Mouse (Mus musculus) lung, embryonic 15.5 days (tissue): ENCODE results near the gene Cacna1d. TPM values are rescaled to one million over a fixed set of nuclear protein-coding genes. Genes with fewer than 3 reads are reported as not detected.
A peak's percentile ranks its signal among the peaks of the same experiment; 100 is the strongest.

Source experiments
- ATAC-seq: fragments of 200-750 bp; cut with Nextera tagmentation; 2 replicates; pipeline ENCODE4 v1.8.0; 2017; ENCODE audit warnings: moderate number of reproducible peaks, borderline replicate concordance; ENCODE audit not compliant: low FRiP score, low TSS enrichment; ENCODE audit errors: extremely low read depth
- H3K27ac ChIP-seq: fragments of 300-500 bp; sonication (generic); 2 replicates; pipeline ENCODE4 v1.5.1; 2015; ENCODE audit warnings: moderate library complexity, mild to moderate bottlenecking, inconsistent platforms
- H3K27me3 ChIP-seq: fragments of 300-500 bp; sonication (generic); 2 replicates; pipeline ENCODE4 v1.6.1; 2015; ENCODE audit warnings: inconsistent platforms
- H3K36me3 ChIP-seq: fragments of 300-500 bp; sonication (generic); 2 replicates; pipeline ENCODE4 v1.6.1; 2015; ENCODE audit warnings: inconsistent platforms
- H3K4me1 ChIP-seq: fragments of 300-500 bp; sonication (generic); 2 replicates; pipeline ENCODE4 v1.6.1; 2015; ENCODE audit warnings: inconsistent platforms
- H3K4me2 ChIP-seq: fragments of 300-500 bp; sonication (generic); 2 replicates; pipeline ENCODE4 v1.6.1; 2015; ENCODE audit warnings: inconsistent platforms, mild to moderate bottlenecking, moderate library complexity
- H3K4me3 ChIP-seq: fragments of 300-500 bp; sonication (generic); 2 replicates; pipeline ENCODE4 v1.5.1; 2015; ENCODE audit warnings: mild to moderate bottlenecking, inconsistent platforms
- H3K9ac ChIP-seq: fragments of 300-500 bp; sonication (generic); 2 replicates; pipeline ENCODE4 v1.6.1; 2015; ENCODE audit warnings: inconsistent platforms
- H3K9me3 ChIP-seq: fragments of 300-500 bp; sonication (generic); 2 replicates; pipeline ENCODE4 v1.6.1; 2016; ENCODE audit warnings: inconsistent platforms
- WGBS: fragments of 180-500 bp; shearing (Covaris S2); methylation state at CpG from one replicate; pipeline ENCODE4 v1.1.7; 2015; 5-methylcytosine and 5-hydroxymethylcytosine counted together
- polyA plus RNA-seq: library from polyadenylated mRNA; unstranded; fragments of >200 nt; fragmentation: Nextera tagmentation; extraction: Ambion mirVana; gene quantifications from 2 replicates; pipeline ENCODE4 v1.2.1, GENCODE M21; 2015

The Cacna1d gene
- polyA plus RNA-seq, 1 experiment from 2014 or later = 8.9 TPM

DNA sequence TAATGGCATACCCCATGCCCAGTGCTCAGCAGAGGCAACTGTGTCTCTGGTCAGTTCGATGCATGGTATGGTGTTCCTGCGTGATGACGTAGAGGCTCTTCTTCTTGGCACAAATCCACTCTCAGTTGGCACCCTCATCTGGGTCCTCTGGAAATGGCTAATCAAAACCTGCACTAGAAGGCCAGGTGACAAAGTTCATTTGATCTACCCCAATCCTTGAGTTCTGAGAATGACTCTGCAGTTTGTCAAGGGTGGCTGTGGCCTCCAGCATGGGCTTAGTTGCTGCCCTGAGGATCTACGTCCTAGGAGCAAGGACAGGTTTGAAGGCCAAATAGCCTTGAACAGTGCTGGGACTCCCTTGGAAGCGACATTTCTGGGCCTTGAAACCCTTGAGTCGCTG, 472.4 kb downstream of the Cacna1d start:
- no peak overlapping the region for H3K9ac ChIP-seq
- WGBS = 90% methylated on average over 6 of the region's 6 CpGs
- no peak overlapping the region for H3K4me2 ChIP-seq
- ATAC-seq = no peak
- no peaks in the 10 kb centered on the region for H3K36me3 ChIP-seq
- no peak overlapping the region for H3K4me3 ChIP-seq
- no peaks in the 10 kb centered on the region for H3K27me3 ChIP-seq
- H3K9me3 ChIP-seq = no peaks in the 10 kb centered on the region
- H3K27ac ChIP-seq = no peak overlapping the region
- no peaks in the 10 kb centered on the region for H3K4me1 ChIP-seq

DNA sequence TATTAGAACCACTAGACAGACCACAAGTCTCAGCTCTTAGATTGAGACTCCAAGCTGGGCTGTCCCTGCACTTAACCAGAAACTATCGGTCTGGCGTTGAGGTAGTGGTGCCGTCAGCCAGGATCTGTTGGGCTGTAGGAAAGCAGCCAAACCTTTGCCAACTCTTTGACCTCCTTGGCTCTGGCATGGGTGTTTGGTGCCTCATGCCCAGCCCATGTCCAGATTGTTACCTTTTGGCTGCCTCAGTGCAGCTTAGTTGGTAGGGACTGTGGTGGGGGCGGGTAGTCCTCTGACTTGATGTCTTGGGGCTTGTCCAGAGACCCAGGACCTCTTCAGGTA, 472.8 kb downstream of the Cacna1d start:
- 88% methylated on average over 4 of the region's 4 CpGs for WGBS
- no peak overlapping the region for H3K9ac ChIP-seq
- no peaks in the 10 kb centered on the region for H3K4me1 ChIP-seq
- H3K36me3 ChIP-seq = no peaks in the 10 kb centered on the region
- H3K4me2 ChIP-seq = no peak overlapping the region
- H3K27me3 ChIP-seq = no peaks in the 10 kb centered on the region
- ATAC-seq = no peak
- no peak overlapping the region for H3K27ac ChIP-seq
- H3K4me3 ChIP-seq = no peak overlapping the region
- H3K9me3 ChIP-seq = no peaks in the 10 kb centered on the region

GRCm38 (mm10) chr14:30017794-30018462, 473.3 kb downstream of the Cacna1d start:
- H3K27ac ChIP-seq = no peak overlapping the region
- no peak overlapping the region for H3K9ac ChIP-seq
- no peaks in the 10 kb centered on the region for H3K9me3 ChIP-seq
- H3K4me1 ChIP-seq = no peaks in the 10 kb centered on the region
- no peak overlapping the region for H3K4me2 ChIP-seq
- H3K4me3 ChIP-seq = no peak overlapping the region
- WGBS = 80% methylated on average over 8 of the region's 8 CpGs
- no peaks in the 10 kb centered on the region for H3K27me3 ChIP-seq
- H3K36me3 ChIP-seq = no peaks in the 10 kb centered on the region
- no peak for ATAC-seq

GRCm38 (mm10) chr14:30016666-30017065, 474.6 kb downstream of the Cacna1d start:
- 78% methylated on average over 5 of the region's 5 CpGs for WGBS
- no peaks in the 10 kb centered on the region for H3K9me3 ChIP-seq
- no peaks in the 10 kb centered on the region for H3K36me3 ChIP-seq
- no peak overlapping the region for H3K4me3 ChIP-seq
- H3K4me2 ChIP-seq = no peak overlapping the region
- no peak overlapping the region for H3K9ac ChIP-seq
- no peak for ATAC-seq
- no peaks in the 10 kb centered on the region for H3K4me1 ChIP-seq
- H3K27ac ChIP-seq = no peak overlapping the region
- no peaks in the 10 kb centered on the region for H3K27me3 ChIP-seq

- Histone ChIP-seq H3K9ac (no peak overlapping the region), H3K27ac (no peak overlapping the region), H3K9me3 (no peaks in the 10 kb centered on the region), H3K36me3 (no peaks in the 10 kb centered on the region), H3K4me2 (no peak overlapping the region), H3K4me3 (no peak overlapping the region), H3K4me1 (peaks cover 8% of the 10 kb centered on the region), H3K27me3 (no peaks in the 10 kb centered on the region)
- ATAC-seq = no peak
- 58% methylated on average over 1 of the region's 1 CpGs for WGBS
Observed at GRCm38 (mm10) chr14:30015008-30015407, 476.2 kb downstream of the Cacna1d start.

DNA sequence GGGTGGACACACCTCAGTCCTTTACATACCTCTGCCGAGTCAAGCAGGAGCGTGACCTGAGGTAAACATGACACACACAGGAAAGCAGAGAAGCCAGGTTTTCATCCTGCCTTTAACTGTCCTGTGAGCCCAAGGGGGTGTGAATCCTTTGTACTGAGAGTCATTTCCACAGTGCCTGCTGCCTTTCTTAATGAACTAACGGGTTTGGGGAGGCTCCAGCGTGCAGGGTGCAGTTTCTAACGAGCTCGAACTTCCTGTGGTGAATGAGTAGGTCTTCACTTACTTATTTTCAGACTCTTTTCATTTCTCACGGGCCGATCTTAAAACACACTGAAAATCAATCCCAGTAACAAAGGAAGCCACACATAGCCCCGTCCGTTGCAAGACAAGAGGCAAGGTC, 476.8 kb downstream of the Cacna1d start:
- Histone ChIP-seq H3K4me1 (peaks cover 14% of the 10 kb centered on the region), H3K9me3 (no peaks in the 10 kb centered on the region), H3K9ac (no peak overlapping the region), H3K4me3 (no peak overlapping the region), H3K36me3 (no peaks in the 10 kb centered on the region), H3K27ac (no peak overlapping the region), H3K4me2 (no peak overlapping the region), H3K27me3 (no peaks in the 10 kb centered on the region)
- ATAC-seq = no peak
- WGBS = 67% methylated on average over 10 of the region's 10 CpGs

DNA sequence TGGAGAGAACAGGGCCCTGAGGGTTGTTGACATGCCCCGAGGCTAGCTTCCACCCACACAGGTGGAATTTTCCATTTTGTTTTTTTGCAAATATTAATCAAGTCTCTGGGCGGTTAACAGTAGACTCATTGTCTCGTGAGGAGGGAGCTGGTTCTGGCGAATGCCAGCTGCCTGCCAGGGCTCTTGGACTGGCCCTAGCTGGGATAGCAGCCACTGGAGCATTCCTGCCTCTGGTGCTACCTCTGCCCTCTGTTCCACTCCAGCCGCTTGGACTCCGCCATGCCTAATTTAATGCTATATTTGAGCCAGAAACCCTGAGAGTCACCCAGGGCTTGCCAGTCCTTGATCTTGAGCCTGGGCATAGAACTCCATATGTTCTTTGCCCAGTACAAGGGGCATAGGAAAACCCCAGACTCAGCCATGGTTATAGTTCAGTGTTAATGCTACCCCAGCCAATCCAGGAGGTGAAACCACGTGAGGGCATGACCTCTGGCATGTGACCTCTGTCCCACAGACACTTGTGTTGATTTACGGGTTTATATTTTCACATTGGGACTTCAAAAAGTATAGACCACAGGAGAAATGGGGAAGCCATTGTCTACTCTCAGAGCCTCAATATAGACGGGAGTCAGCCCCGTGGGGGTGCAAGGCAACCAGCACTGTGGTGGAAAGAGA, 479.2 kb downstream of the Cacna1d start:
- Histone ChIP-seq H3K9me3 (no peaks in the 10 kb centered on the region), H3K36me3 (no peaks in the 10 kb centered on the region), H3K4me2 (no peak overlapping the region), H3K27me3 (no peaks in the 10 kb centered on the region), H3K4me1 (peaks cover 24% of the 10 kb centered on the region), H3K9ac (no peak overlapping the region), H3K27ac (no peak overlapping the region), H3K4me3 (no peak overlapping the region)
- 64% methylated on average over 10 of the region's 10 CpGs for WGBS
- no peak for ATAC-seq

- no peaks in the 10 kb centered on the region for H3K9me3 ChIP-seq
- no peaks in the 10 kb centered on the region for H3K36me3 ChIP-seq
- no peaks in the 10 kb centered on the region for H3K27me3 ChIP-seq
- H3K9ac ChIP-seq = no peak overlapping the region
- peaks cover 24% of the 10 kb centered on the region for H3K4me1 ChIP-seq
- H3K4me3 ChIP-seq = peak overlapping the region; percentile 44; the same call in 1 of the 2 replicates
- ATAC-seq = peak; percentile 36
- WGBS = 42% methylated on average over 10 of the region's 10 CpGs
- H3K27ac ChIP-seq = peak overlapping the region; percentile 34; the same call in 1 of the 2 replicates
- H3K4me2 ChIP-seq = peak overlapping the region; percentile 93
Observed at GRCm38 (mm10) chr14:30009864-30010560, 481.2 kb downstream of the Cacna1d start.

GRCm38 (mm10) chr14:30008733-30009575, 482.3 kb downstream of the Cacna1d start, which contains the start of the genes Il17rb and Chdh:
TSS of gene Il17rb (minus strand) at chr14:30008896.
TSS of gene Chdh (plus strand) at chr14:30009023.
- ATAC-seq = peak; percentile 81
- H3K4me1 ChIP-seq = peaks cover 24% of the 10 kb centered on the region
- 7% methylated on average over 53 of the region's 54 CpGs for whole genome bisulfite sequencing
- no peaks in the 10 kb centered on the region for H3K9me3 ChIP-seq
- H3K9ac ChIP-seq = peak within 1 kb of the TSS; percentile 42; the same call in 1 of the 2 replicates
- H3K4me3 ChIP-seq = peak within 1 kb of the TSS; percentile 44
- no peaks in the 10 kb centered on the region for H3K36me3 ChIP-seq
- H3K4me2 ChIP-seq = peak within 1 kb of the TSS; percentile 93
- H3K27ac ChIP-seq = 0 out of 2 replicates have a peak within 1 kb of the TSS, but pooled peaks have one; percentile 34
- H3K27me3 ChIP-seq = no peaks in the 10 kb centered on the region

DNA sequence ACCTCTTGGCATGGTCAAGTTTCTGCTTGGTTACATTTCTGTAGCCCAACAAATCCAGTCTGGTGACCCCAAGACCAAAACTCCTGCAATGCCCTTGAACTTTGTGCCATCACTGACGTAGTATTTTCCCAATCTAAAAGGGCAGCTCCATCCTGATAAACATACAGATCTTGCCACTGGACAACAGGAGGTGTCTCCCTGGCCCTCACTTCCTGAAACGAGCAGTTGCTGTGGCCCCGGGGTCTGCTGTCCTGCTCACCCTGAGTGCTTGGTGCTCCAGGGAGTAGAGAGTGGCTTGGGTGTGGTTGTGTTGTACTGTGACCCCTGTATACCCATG, 491.8 kb downstream of the Cacna1d start:
- Histone ChIP-seq H3K36me3 (peaks cover 26% of the 10 kb centered on the region), H3K27ac (no peak overlapping the region), H3K27me3 (no peaks in the 10 kb centered on the region), H3K4me2 (no peak overlapping the region), H3K4me1 (0 out of 2 replicates have a peak, but pooled peaks cover 9% of the 10 kb centered on the region), H3K9ac (no peak overlapping the region), H3K4me3 (no peak overlapping the region), H3K9me3 (no peaks in the 10 kb centered on the region)
- no peak for ATAC-seq
- 76% methylated on average over 3 of the region's 3 CpGs for WGBS

DNA sequence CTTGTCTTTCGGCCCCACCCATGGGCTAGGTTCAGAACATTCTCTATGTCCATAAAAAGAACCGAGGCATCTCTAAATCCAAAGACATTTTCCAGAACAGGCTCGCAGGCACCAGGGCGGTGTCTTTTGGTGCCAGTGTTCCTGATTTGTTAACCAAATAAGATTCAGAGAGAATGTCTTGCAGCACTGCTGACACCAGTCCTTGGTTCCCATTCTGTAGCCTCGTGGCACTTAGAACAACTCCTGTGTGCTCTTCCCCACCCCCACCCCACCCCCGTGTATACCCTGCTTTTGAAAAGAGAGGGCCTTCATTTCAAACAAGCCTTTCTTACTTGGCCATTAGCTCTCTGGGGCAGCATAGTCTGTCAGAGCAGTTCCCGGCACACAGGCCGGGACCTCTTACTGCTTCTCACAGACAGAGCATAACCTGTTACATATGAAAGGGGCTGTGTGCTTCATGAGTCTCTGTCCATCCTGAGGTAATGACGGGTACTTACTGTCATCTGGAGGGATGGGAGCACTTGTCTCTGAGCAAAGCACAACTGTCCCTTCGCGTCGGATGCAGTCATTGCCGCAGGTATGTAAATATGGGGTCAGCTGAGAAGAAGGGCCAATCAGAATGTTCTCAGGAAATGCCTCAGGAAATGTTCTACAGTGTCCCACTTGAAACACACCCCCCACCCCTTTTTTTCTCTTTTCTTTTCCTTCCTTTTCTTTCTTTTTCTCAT, 492.3 kb downstream of the Cacna1d start:
- ATAC-seq = no peak
- Histone ChIP-seq H3K4me2 (no peak overlapping the region), H3K9me3 (no peaks in the 10 kb centered on the region), H3K9ac (no peak overlapping the region), H3K27ac (no peak overlapping the region), H3K4me3 (no peak overlapping the region), H3K36me3 (peaks cover 32% of the 10 kb centered on the region), H3K4me1 (0 out of 2 replicates have a peak, but pooled peaks cover 9% of the 10 kb centered on the region), H3K27me3 (no peaks in the 10 kb centered on the region)
- WGBS = 78% methylated on average over 13 of the region's 13 CpGs
